Mouse (Mus musculus): ENCODE data around the gene Mipep.

Gene Mipep

DNA sequence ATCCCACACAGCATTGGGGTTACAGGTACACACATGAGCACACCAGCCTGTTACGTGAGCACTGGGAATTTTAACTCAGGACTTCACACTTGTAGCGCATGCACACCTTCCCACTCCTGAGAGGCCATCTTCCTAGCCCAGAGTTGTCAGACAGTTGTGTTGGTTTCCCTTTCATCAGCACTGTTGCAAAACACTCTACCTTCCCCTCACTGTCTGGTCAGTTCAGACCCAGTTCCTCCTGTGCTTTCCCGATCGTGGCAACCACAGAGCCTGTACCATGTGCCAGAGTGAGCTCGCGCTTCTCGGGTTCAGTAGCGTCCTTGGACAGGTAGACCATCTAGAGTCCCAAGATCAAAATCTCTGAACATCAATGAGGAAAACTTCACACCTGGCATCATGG lies 27.1 kb upstream of the Mipep start:
- no peak for DNase-seq (ENCODE audit: low spot score)

DNA sequence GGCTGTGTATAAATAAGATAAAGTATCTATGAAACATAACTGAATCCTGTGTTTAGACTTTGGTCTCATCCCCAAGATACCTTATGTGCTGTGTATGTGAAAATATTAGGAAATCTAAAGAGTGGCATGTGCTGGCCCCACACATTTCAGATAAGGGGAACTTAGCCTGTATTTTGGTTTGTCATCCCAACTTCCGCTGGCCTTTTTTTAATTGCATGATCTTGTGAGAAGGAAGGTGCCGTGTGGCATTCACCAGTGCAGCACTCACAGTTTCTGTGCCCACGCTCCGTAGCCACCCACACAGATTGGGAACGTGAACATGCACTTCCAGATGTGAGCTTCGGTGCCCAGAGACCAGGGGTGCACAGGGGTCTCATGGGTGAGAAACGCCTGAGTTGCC lies 26.7 kb upstream of the Mipep start:
- no peak for DNase-seq (ENCODE audit: low spot score)

GRCm38 (mm10) chr14:60759097-60759496 lies 25.3 kb upstream of the Mipep start:
- no peak for DNase-seq (ENCODE audit: low spot score)

GRCm38 (mm10) chr14:60761801-60762200 lies 22.6 kb upstream of the Mipep start:
- no peak for DNase-seq (ENCODE audit: low spot score)

DNA sequence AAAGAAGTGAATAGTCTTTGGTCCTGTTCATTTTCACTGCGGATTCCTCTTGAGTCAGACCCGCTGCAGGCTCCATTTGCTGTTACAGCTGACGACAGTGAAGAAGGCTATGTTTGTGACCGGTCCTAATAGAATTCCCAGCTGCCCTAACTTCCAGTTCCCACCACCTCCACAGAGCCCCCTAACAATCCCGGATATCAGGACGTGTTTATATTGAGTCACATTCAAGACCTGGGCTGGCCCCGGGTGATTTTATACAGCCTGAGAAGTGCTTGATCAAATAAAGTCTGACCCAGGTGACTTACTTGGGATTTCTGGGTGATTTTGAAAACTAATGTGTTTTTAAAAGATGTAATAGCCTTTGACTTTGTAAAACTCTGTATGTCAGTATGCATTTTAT lies 21.6 kb upstream of the Mipep start:
- DNase-seq (ENCODE audit: low spot score): no peak

DNA sequence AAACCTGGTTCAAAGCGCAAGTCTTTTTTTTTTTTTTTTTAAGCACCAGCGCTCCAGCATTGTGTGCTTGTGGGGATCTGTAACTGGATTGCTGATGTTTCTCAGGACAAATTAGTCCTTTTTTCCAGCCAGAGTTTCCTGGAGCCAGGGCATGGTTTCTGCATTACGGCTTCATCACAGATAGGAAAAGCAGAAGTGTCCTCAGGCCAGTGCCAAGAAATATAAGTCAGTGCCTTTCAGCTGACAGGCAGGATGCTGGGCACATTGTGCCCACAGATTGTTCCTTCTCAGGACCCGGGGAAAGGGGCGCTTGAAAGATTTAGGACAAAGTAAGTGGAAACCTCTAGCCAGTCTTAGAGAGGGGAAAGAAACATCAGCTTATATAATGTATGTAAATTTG lies 20.6 kb upstream of the Mipep start:
- DNase-seq (ENCODE audit: low spot score): no peak

DNA sequence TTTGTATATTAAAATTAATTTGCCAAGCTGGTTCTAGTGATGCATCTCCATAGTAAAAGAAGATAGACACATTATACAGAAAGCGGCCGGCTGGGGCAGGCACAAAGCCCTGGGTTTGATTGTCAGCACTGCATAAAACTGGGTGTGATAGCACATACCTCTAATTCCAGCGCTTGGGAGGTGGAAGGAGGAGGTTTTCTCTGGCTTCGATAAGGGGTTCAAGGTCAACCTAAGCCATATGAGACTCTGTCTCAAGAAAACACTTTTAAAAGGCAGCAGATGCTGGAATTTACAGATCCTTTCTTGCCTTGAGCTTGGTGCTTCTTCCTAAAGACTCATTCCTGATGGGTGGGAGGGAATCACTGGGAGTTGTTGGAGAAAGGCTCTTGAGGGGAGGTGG lies 19.8 kb upstream of the Mipep start:
- DNase-seq (ENCODE audit: low spot score): no peak

GRCm38 (mm10) chr14:60765025-60765424 lies 19.3 kb upstream of the Mipep start:
- DNase-seq (ENCODE audit: low spot score): no peak

DNA sequence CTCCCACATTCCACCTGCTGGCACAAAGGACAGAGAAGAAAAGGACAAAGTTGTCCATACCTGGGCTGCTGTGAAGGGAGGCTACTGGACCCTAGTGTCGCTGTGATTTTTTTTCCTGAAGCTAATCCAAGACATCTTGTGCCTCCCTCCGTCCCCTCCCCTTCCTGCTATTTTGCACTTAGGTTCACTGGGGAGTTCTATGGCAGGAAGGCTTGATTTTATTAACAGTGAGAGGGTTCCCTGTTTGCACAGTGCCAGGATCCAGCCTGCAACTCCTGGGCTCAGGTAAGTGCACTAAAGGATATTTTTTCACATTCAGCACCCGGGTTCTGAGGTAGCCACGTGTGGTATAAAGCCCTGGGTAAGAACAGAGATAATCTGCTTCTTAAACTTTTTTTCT lies 16.5 kb upstream of the Mipep start, which contains the start of gene C1qtnf9:
TSS of gene C1qtnf9 (plus strand) at position 251 of the 400 bp plus-strand sequence.
- DNase-seq (ENCODE audit: low spot score): no peak

GRCm38 (mm10) chr14:60769340-60769739 lies 15.0 kb upstream of the Mipep start:
- DNase-seq (ENCODE audit: low spot score): peak; percentile 23

GRCm38 (mm10) chr14:60770594-60770993 lies 13.8 kb upstream of the Mipep start:
- DNase-seq (ENCODE audit: low spot score): no peak

DNA sequence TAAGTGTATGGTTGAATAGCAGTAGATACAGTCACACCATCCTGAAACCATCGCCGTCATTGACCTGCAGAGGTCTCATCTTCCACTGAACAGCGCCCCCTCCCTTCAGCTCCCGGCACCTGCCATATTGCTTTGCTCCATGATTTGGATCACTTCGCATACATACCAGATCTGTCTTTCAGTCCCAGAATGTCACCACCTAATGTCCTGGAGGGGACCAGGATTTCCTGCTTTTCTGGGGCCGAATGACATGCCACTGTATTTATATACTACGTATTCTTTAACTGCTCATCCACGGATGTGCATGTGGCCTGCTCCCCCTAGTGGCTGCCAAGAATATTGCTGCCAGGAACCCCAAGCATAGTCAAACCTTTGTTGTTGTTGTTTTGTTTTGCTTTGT lies 13.3 kb upstream of the Mipep start:
- DNase-seq (ENCODE audit: low spot score): peak; percentile 59

DNA sequence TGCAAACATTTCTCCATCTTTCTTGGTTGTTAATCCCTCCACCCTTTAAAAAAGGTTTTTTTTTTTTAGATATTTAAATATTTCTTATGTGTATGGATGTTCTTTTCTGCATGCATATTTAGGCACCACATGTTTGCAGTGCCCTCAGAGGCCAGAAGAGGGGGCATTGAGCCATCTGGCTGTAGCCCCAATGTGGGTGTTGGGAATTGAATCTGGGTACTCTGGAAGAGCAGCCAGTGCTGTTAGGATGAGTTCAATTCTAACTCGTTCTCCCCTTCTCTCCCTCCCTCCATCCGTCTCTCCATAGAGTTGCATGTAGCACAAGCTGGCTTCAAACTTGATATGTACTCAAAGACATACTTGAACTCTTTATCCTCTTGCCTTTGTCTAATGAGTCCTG lies 10.9 kb upstream of the Mipep start:
- DNase-seq (ENCODE audit: low spot score): no peak

GRCm38 (mm10) chr14:60776521-60776920 lies 7.9 kb upstream of the Mipep start:
- no peak for DNase-seq (ENCODE audit: low spot score)

- no peak for DNase-seq (ENCODE audit: low spot score)
Measured at GRCm38 (mm10) chr14:60777485-60777919, 6.9 kb upstream of the Mipep start.

GRCm38 (mm10) chr14:60779198-60779597 lies 5.2 kb upstream of the Mipep start:
- DNase-seq (ENCODE audit: low spot score): no peak

- DNase-seq (ENCODE audit: low spot score): no peak
Measured at GRCm38 (mm10) chr14:60782121-60782656, 2.2 kb upstream of the Mipep start.

GRCm38 (mm10) chr14:60783196-60783595 lies 1.2 kb upstream of the Mipep start:
- DNase-seq (ENCODE audit: low spot score): no peak

DNA sequence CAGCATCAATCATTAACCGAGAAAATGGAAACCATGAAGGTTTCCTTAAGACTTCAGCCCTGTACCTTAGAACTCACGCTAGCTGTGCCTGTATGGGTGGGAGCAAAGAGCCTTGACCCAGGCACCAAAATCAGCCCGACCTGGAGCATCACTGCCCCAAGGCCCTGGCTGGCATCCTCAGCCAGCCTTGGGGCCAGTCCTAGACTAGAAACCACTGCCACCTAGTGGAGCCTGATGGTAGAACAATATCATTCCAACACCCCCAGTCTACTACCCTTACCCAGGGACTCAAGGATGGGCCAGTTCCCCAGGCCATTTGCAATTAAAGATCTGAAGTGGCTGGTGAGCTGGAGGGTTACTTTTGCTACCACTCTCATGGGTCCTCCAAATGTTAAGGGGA lies 5.7 kb downstream of the Mipep start:
- no peak for DNase-seq (ENCODE audit: low spot score)

GRCm38 (mm10) chr14:60796600-60797322 lies 12.4 kb downstream of the Mipep start:
- DNase-seq (ENCODE audit: low spot score): no peak

DNA sequence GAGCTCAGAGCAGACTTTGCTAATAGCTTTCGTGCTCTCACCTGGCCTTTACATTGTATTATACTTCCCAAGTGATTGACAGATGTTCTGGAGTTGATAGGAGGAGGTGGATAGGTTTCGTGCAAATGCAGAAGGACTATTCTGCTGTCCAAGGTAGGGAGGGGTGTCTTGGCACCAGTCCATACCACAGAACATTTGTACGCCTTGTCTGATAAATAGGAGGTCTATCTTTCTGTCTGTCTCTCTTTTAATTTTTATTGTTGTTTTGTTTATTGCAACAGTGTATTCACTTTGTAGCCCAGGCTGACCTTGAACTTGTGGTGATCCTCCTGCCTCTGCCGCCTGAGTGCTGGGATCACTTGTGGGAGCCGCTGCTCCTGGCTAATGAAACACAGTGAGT lies 13.2 kb downstream of the Mipep start:
- DNase-seq (ENCODE audit: low spot score): no peak

- DNase-seq (ENCODE audit: low spot score): no peak
Measured at GRCm38 (mm10) chr14:60798721-60799120, 14.3 kb downstream of the Mipep start.

- DNase-seq (ENCODE audit: low spot score): no peak
Measured at GRCm38 (mm10) chr14:60799762-60800728, 15.7 kb downstream of the Mipep start.
